Mouse (Mus musculus): Measurements from ENCODE around the gene Atg9a.
"Not testable (repeated sequence)": the region's sequence is repeated elsewhere in the genome, so short reads cannot be mapped to it uniquely, and the experiment has no call there.

The Atg9a gene

GRCm38 (mm10) chr1:75191622-75192402 is at the start of gene Atg9a, which contains the start of gene Ankzf1:
TSS of gene Atg9a (minus strand) at chr1:75192196.
TSS of gene Ankzf1 (plus strand) at chr1:75192151.
- DNase-seq (ENCODE audit: inconsistent ontology term), result peak; percentile 98

GRCm38 (mm10) chr1:75239591-75239990 is 47.6 kb upstream of the Atg9a start:
- no peak for DNase-seq (ENCODE audit: inconsistent ontology term)

- peak; percentile 89 for DNase-seq (ENCODE audit: inconsistent ontology term)
Measured at GRCm38 (mm10) chr1:75236117-75237050, 44.4 kb upstream of the Atg9a start, which contains the start of gene Dnajb2. TSS of gene Dnajb2 (plus strand) at chr1:75236406.

- DNase-seq (ENCODE audit: inconsistent ontology term), result peak; percentile 75
Measured at GRCm38 (mm10) chr1:75234606-75235005, 42.6 kb upstream of the Atg9a start.

GRCm38 (mm10) chr1:75232489-75232888 is 40.5 kb upstream of the Atg9a start:
- DNase-seq (ENCODE audit: inconsistent ontology term), result not testable (repeated sequence)

- no peak for DNase-seq (ENCODE audit: inconsistent ontology term)
Measured at GRCm38 (mm10) chr1:75231664-75232152, 39.7 kb upstream of the Atg9a start, which contains the start of gene A630095N17Rik. TSS of gene A630095N17Rik (minus strand) at chr1:75232102.

- peak; percentile 42 for DNase-seq (ENCODE audit: inconsistent ontology term)
Measured at GRCm38 (mm10) chr1:75231224-75231623, 39.2 kb upstream of the Atg9a start.

GRCm38 (mm10) chr1:75230335-75230994 is 38.5 kb upstream of the Atg9a start:
- no peak for DNase-seq (ENCODE audit: inconsistent ontology term)

GRCm38 (mm10) chr1:75229158-75229557 is 37.2 kb upstream of the Atg9a start:
- DNase-seq (ENCODE audit: inconsistent ontology term), result no peak

- no peak for DNase-seq (ENCODE audit: inconsistent ontology term)
Measured at GRCm38 (mm10) chr1:75227653-75228052, 35.7 kb upstream of the Atg9a start.

- no peak for DNase-seq (ENCODE audit: inconsistent ontology term)
Measured at GRCm38 (mm10) chr1:75226138-75226537, 34.1 kb upstream of the Atg9a start.

- DNase-seq (ENCODE audit: inconsistent ontology term), result no peak
Measured at GRCm38 (mm10) chr1:75225473-75225872, 33.5 kb upstream of the Atg9a start.

GRCm38 (mm10) chr1:75223532-75223931 is 31.5 kb upstream of the Atg9a start:
- DNase-seq (ENCODE audit: inconsistent ontology term), result no peak

- DNase-seq (ENCODE audit: inconsistent ontology term), result no peak
Measured at GRCm38 (mm10) chr1:75222926-75223325, 30.9 kb upstream of the Atg9a start.

- no peak for DNase-seq (ENCODE audit: inconsistent ontology term)
Measured at GRCm38 (mm10) chr1:75221538-75221937, 29.5 kb upstream of the Atg9a start.

GRCm38 (mm10) chr1:75219531-75219930 is 27.5 kb upstream of the Atg9a start, which contains the start of gene Tuba4a:
TSS of gene Tuba4a (minus strand) at chr1:75219865.
- no peak for DNase-seq (ENCODE audit: inconsistent ontology term)

- peak; percentile 80 for DNase-seq (ENCODE audit: inconsistent ontology term)
Measured at GRCm38 (mm10) chr1:75219078-75219477, 27.1 kb upstream of the Atg9a start.

- no peak for DNase-seq (ENCODE audit: inconsistent ontology term)
Measured at GRCm38 (mm10) chr1:75218227-75219001, 26.4 kb upstream of the Atg9a start.

- no peak for DNase-seq (ENCODE audit: inconsistent ontology term)
Measured at GRCm38 (mm10) chr1:75217893-75218226, 25.9 kb upstream of the Atg9a start.

- no peak for DNase-seq (ENCODE audit: inconsistent ontology term)
Measured at GRCm38 (mm10) chr1:75216797-75217585, 25.0 kb upstream of the Atg9a start.

Measured in Muller cell, postnatal 12 days (primary cell).